Mouse (Mus musculus): Measurements from ENCODE around the gene Bard1.

The Bard1 gene

DNA sequence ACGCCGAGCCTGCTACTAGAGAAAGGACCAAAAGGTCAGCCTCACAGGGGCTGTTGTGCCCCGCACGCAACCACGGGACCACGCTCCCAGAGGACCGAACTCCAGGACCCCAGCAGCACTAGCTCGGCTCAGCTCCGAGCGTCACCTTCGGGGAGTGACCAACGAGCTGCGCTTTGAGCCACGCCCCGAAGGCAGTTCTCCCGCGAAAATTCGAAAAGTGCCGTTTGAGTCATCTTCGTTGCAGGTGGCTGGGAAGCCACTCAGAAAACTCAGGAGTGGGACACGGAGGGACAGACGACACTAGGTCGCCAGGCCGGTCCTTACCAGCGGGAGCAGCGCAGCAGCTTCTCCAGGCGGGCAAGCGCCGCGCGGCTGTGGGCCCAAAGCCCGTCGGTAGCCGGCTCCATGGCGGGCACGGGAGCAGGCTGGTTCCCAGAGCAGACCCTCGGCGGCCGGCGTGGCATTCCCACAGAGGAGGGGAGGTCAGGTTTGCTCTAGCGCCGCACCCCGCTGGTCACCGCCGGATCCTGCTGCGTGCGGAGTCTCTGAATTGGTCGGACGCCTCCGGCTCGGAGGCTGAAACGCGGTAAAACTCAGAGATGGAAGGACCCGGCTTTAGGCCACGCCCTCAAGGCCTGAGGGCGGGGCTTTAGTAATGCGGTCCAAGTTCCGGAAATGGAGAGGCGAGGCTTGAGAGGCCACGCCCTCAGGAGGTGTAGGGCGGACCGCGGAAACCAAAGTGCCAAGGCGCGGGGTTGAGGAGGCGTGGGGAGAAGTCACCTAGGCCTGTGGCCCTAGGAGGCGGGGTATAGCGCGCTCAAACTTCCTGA is at the start of gene Bard1:
Bard1 (minus strand) TSS at position 803 of the 830 bp plus-strand sequence.
- peak; percentile 93 to 95 for DNase-seq (ENCODE audit: low read depth in 1 of 2, low spot score in 2 of 2)

DNA sequence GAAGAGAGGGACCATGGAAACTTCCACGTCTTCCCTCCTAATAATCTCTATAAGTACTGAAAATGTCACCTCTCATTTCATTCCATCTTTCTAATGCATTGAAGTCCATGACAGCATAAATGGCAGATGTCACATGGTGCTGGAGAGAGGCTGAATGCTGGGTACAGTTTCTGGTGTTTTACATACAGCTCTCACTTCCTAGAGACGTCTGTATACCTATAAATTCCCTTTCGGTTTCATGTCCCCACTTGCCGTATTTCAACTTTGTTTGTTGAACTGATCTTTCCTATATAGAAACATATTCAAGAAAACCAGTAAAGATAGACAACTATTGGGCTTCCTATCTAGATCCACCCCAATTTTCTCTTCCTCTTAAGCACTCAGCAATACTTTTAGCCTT is 24.2 kb upstream of the Bard1 start:
- DNase-seq (ENCODE audit: low read depth in 1 of 2, low spot score in 2 of 2) = no peak

DNA sequence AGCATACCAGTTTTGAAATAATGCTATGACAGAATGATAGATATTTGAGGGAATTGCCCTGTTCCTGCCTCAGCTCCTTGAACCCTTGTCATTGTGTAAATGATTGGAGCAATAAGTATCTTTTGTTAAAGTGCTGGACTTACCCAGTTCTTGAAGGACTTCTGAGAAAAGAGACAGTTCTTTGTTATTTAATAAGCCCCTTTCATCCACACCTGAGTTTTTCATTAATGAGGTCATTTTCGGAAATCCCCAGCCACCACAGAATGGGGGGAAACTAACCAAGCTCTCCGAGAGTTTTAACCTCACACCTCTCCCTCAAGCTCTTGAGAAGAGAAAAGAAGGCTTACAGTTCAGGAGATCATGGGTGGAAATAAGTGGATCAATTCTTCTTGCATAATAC is 15.6 kb upstream of the Bard1 start:
- DNase-seq (ENCODE audit: low read depth in 1 of 2, low spot score in 2 of 2) = no peak

DNA sequence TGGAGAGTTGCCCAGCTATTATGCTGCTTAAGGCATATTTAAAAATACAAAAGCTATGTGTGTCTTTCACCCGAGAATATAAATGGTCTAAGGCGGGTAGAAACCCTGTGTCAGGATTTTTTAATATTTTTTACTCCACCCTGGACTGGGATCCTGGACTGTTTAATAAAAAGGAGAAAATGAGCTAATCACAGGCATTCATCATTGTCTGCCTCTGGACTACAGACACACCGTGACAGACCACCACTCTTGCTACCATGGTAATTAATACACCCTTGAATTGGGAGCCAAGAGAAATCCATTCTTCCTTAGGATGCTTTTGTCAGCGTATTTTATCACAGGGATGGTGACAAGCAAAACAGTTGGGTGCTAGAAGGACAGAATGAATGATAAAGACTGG is 14.3 kb upstream of the Bard1 start:
- DNase-seq (ENCODE audit: low read depth in 1 of 2, low spot score in 2 of 2) = no peak

DNA sequence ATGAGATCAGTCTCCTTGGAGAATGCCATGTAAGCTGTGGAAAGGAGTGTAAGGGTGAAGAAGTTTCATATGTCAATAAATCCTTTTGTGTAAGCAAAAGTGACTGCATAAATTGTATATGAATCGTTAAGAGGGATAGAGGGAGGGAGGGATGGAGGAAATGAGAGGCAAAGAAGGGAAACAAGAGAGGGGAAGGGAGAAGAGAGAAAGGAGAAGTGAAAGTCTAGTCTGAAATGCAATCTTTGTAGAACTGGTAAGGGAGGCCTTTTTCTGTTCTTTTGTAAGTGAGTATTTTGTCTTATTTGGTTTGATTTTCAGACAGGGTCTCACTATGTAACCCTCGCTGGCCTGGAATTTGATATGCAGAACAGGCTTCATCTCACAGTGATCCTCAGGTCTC is 12.8 kb upstream of the Bard1 start:
- DNase-seq (ENCODE audit: low read depth in 1 of 2, low spot score in 2 of 2) = no peak

DNA sequence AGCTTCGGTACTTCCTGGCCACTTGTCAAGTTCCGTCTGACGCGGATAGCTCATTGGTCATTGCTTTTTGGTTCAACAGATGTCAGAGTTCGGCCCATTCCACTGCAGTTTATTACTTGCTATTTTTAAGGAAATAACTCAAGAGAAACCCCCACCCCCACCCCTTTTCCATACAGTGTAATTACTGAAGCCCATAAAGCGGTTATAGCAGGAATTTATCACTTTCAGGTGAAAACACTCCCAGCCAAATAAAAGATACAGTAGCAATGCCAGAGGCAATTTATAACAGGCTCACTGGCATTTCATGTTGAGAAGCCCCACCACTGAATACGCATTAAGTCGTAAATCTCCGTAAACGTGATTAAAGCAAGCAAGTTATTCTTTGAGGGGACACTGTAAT is 6.9 kb upstream of the Bard1 start:
- DNase-seq (ENCODE audit: low read depth in 1 of 2, low spot score in 2 of 2) = no peak

DNA sequence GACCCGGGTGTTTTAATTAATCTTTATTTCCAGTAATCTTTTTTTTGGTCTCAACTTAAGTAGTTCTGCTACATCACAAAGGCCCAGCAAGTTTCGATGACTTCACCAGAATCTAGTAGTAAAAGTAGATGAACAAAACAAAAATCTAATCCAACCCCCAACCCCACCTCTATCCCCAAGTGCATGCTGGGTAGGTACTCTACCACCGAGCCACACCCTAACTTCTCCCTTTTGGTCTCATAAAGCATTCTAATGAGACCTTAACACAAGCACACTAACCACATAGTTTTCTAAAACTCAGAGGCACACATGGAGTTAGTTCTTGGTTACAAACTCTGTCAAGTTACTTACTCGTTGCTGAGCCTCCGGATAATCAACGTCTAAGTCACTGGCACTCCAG is 3.2 kb upstream of the Bard1 start:
- DNase-seq (ENCODE audit: low read depth in 1 of 2, low spot score in 2 of 2) = no peak

DNA sequence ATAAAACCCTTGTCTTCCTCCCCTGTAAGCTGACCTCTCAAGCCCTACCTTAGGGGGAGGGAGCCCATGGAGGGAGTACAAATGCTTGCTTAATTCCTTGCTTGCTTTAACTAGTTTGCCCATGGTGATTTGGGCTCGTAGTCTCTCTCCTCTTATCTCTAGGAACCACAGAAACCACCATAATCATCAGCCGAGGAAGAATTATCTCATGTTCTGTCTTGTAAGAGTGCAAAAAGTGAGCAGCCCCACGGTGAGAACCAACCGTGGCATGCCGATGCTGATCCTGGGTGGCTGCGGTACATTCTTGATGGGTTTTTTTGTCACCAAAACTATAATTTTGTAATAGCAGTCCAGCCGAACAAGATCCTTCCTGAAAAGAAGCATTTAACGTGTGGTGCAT is 2.8 kb upstream of the Bard1 start:
- DNase-seq (ENCODE audit: low read depth in 1 of 2, low spot score in 2 of 2) = no peak

DNA sequence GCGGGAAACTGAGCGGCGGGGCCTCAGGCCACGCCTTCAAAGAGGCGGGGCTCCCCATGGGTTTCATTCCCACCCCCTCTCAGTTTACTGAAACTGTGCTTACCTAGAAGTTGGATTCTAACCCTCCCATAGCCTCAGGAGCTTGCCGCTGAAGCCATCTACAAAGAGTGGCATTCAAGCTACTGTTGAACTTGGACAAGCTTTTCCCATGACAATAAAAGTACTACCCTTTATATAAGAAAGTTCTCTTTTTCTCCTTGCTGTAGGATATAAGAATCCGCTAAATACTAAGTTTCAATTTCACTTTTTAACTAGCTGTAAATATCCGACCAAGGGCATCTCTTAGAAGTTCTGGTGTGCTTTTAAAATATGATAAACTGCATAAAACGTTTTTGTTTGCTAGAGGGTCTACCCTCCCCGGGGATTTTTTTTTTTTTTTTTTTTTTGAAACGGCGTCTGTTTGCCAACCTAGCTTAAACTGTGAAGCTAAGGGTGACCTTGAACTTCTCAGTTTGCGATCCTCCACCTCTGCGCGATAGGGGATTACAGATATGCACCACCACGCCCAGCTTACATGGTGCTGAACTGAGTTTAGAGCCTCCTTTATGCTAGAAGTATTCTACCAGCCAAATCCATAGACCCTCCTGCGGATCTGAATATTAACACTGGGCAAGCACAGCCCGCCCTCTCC is 373 bp upstream of the Bard1 start:
- no peak for DNase-seq (ENCODE audit: low read depth in 1 of 2, low spot score in 2 of 2)

DNA sequence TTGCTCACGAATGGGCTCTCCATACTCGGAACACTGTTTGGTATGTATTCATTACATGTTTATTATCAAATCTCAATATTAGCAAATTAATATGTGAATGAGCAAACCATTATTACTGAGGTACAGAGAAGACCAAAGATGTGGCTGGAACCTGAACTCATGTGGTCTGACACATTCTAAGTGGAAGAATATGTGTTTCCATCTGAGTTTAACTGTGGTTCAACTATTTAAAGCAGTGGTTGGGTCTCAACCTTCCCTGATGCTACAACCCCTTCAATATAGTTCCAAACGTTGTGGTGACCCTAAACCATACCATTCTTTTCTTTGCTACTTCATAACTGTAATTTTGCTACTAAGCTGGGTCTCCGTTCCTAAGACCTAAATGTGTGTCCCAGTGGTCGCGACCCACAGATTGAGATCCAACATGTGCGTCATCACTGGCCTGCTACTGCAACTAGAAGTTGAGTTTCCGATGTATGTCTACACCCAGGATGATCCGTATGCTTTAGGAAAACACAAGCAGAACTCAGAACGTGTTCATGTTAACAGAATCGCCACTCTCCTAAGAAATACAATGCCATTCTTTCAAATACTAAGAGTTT is 1.5 kb downstream of the Bard1 start:
- no peak for DNase-seq (ENCODE audit: low read depth in 1 of 2, low spot score in 2 of 2)

DNA sequence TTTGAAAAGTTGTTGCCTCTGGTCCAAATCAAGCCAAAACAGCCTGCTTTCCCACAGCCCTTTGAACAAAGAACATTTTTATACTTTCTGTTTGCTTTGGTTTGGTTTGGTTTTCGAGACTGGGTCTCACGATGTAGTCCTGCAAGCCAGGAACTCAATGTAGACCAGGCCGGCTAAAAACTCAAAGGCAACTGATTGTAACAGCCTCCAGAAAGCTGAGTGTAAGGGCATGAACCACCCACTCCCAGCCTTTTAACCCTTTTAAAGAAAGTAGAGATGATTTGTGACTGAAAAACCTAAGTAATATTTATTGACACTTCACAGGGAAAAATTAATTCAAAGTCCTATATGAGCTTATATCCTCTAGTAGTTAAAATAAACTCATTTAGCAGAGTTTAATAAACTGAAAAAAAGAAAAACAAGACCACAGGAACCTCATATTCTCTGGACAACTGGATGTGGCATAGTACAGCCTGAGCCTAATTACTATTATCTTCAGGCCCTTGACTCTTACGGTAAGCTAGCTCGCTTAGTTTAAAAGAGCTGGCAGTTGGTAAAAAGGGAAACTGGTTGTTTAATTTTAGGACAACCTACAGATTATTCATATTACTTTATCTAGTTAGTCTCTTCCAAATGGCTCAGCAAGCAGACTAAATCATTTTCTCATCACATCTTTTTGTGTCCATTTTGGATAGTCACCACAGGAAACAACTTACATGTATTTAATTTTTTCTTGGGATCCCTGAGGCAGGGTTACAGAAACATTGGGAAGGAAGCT is 2.2 kb downstream of the Bard1 start:
- no peak for DNase-seq (ENCODE audit: low read depth in 1 of 2, low spot score in 2 of 2)

DNA sequence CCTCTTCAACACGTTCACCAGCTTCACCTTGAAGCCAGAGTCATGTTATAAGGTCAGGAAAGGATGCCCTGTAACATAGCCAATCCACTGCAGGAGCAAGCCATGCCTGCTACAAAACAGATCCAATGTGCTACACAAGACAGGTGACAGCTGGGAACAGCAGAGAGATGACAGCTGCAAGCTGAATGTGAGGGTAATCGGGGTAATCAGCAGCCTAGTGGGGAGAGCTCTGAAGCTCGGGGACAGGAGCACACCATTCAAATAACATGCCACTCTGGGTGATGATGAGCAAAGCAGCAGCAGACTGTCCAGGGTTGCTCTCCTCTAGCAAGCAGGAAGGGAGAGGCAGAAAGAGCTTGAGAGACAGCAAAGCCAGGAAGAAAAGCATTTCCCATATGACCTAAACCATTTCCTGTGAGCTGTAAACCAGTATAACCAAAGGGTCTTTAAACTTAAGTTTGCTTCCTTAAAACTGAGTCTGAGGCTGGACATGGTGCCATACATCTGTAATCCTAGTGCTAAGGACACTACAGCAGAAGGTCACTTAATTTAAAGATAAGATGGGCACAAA is 2.9 kb downstream of the Bard1 start:
- DNase-seq (ENCODE audit: low read depth in 1 of 2, low spot score in 2 of 2) = no peak

DNA sequence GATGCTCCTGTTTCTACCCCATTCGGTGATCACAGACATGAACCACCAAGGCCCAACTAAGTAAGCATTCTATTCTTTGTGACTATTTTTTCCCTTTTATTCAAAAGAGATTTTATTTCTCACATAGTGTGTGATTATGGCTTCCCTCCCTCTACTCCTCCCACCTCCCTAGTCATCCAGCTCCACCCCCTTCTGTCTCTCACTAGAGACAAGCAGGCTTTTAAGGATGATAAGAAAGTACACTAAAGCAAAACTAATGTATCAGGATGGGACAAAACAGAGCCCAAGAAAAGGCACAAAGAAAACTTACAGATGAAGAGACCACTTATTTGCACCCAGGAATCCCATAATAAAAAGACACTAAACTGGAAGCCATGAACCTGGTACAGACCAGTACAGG is 6.9 kb downstream of the Bard1 start:
- no peak for DNase-seq (ENCODE audit: low read depth in 1 of 2, low spot score in 2 of 2)

DNA sequence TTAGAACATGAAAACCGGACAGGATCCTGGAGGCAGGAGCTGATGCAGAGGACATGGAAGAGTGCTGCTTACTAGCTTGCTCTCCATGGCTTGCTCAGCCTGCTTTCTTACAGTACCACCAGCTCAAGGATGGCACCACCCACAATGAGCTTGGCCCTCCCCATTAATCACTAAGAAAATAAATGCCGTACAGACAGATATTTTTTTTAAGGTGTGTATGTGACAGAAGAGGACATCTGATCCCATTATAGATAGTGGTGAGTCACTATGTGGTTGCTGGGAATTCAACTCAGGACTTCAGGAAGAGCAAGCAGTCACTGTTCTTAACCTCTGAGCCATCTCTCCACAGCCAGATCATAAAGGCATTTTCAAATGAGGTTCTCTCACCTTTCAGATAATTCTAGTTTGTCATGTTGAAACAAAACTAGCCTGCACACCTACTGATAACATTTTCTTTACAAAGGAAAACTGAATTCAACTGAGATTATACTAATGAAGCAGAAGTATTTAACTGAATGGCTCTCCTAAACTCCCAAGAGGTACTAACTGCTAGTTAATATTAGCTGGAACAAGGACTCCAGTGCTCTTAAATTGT is 7.6 kb downstream of the Bard1 start:
- DNase-seq (ENCODE audit: low read depth in 1 of 2, low spot score in 2 of 2) = no peak

DNA sequence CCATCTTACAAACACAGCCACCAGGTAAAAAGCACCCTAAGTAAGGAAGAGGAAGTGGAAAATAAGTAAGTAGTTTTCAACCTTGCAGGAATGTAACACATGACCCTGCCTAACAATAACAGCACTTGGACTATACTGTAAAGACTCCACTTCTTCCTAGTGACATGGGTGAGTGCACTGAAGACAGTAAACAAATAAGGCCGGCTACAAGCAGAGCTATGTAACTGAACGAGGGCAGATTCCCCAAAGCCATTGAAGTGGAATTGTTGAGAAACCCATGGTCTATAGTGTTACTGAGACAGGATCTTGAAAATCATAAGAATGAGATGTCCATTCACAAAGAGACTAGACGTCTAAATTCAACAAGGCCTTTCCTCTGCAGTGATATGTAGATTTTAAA is 27.3 kb downstream of the Bard1 start:
- no peak for DNase-seq (ENCODE audit: low read depth in 1 of 2, low spot score in 2 of 2)

DNA sequence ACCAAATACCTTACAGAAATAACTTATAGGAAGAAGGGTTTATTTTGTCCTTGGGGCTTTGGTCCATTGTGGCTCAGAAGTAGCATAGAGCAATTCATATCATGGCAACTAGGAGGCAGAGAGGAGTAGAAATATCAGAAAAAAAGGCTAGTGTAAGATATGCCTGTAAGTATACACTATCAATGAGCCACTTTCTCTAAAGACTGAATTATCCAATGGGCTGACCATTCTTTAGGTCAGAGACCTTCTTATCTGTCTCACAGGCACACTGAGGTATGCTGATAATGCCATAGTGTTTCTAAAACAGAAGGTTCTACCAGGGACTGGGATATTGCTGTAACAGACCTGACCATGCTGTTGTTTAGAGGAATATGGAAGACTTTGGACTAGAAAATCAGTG is 32.2 kb downstream of the Bard1 start:
- no peak for DNase-seq (ENCODE audit: low read depth in 1 of 2, low spot score in 2 of 2)

DNA sequence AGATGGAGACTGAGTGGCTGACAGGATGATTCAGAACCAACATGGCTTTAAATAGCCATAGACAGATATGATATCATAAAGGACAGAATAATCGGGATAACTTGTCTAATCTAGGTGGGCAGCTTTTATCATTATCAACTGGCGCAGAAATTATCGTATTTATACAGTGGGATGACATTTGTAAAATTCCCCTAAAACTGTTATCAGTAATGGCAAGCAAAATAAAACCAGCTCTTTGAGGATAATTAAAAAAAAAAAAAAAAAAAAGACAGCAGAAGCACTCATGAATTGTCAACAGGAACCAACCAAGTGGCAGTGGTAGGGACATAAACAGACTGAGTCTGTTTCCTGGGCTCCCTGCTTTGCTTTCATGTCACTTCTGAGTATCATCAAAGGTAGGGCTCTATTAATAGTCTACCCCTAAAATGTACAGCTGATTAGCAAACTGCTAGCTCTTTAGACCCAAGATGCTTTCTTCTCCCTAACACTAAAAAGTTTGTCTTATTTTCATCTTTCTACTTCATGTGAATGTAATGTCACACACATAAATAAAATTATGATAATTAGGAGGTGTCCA is 34.1 kb downstream of the Bard1 start:
- no peak for DNase-seq (ENCODE audit: low read depth in 1 of 2, low spot score in 2 of 2)

DNA sequence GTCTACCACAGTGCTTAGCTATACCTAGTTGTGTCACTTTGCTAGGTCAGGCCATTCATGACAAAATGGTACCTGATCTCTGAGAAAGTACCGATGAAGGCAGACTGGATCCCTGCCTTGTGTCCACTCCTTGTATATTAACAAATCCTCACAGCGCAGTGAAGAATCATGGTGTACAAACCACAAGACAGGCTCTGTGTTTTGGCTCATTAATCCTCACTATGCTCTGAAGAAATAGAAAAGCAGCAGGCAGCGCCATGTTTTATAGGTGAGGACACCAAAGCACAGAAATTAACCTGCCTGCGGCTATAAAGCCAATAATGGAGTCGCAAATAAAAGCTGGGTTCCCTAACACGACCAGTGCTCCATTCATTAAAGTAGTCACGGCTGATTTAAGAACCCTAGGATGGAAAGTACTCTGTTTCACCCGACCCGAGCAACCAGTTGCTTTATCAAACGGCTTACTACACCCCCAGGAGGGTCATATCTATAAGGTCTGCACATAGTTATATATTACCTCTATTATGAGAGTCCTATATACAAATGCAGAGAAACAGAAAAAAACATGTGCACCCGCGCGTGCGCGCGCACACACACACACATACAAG is 39.0 kb downstream of the Bard1 start:
- no peak for DNase-seq (ENCODE audit: low read depth in 1 of 2, low spot score in 2 of 2)

DNA sequence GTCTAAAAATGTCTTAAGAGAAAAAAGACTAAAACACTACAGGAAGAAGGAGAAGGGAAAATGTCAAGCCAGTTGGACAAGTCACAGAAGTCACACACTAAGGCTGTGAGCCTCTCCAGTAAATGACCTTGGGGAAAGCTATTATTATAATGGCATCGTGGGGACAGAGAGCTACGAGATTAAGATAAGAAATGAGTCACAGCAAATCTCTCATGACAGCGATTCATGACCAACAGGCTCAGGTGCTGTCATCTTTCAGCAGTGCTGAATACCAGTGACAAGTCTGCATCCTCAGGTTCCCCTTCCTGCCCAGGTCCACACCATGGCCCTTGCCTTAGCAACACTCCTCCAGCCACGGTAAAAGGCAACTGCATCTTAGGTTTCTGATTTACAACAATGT is 46.8 kb downstream of the Bard1 start:
- no peak for DNase-seq (ENCODE audit: low read depth in 1 of 2, low spot score in 2 of 2)

DNA sequence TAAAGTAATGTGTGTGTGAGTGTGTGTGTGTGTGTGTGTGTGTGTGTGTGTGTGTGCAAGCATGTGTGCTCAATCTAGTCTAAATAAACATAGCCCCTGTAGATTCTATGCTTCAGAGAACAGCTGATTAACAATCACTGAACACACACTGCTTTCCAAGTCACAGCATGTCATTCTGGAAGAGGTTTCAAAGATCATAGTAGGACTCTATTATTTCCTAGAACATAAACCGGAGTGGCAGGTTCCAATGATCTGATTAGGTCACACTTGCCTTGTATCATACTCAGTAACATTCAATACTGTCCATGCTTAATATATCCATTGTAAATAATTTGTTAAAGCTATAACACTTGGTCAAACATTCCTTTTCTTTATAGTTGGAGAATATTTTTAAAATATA is 47.5 kb downstream of the Bard1 start:
- DNase-seq (ENCODE audit: low read depth in 1 of 2, low spot score in 2 of 2) = no peak

Data from monocyte, adult 2 months (primary cell).